Mouse (Mus musculus): ENCODE results near the gene Srr. TPM values are rescaled to one million over a fixed set of nuclear protein-coding genes. Genes with fewer than 3 reads are reported as not detected.

Srr gene
- polyA plus RNA-seq, 1 experiment from 2014 or later = 41.6 TPM

Small RNA genes lying within 50 kb of the gene (microRNA-seq; reads per million reads assigned to microRNA genes)
- gene Mir6926 = 0.66 reads per million

Other genes with a start within 250 kb of the Srr start
- gene Pafah1b1, start 201.3 kb downstream of the Srr start, polyA plus RNA-seq (2015; fragmentation: Nextera tagmentation; extraction: Ambion mirVana) = 58.3 and 59.8 TPM in 2 replicates
- gene Mettl16, start 155.1 kb downstream of the Srr start, polyA plus RNA-seq (2015; fragmentation: Nextera tagmentation; extraction: Ambion mirVana) = 54.3 and 55.5 TPM in 2 replicates
- gene Mnt, start 95.0 kb downstream of the Srr start, polyA plus RNA-seq (2015; fragmentation: Nextera tagmentation; extraction: Ambion mirVana) = 10.0 and 10.1 TPM in 2 replicates
- 14.3 and 14.6 TPM in 2 replicates for gene Sgsm2, start 28.9 kb downstream of the Srr start, polyA plus RNA-seq (2015; fragmentation: Nextera tagmentation; extraction: Ambion mirVana)
- gene Tsr1, start 27.9 kb downstream of the Srr start, polyA plus RNA-seq (2015; fragmentation: Nextera tagmentation; extraction: Ambion mirVana) = 34.4 and 34.5 TPM in 2 replicates
- 18.4 and 19.0 TPM in 2 replicates for gene Smg6, start 125 bp downstream of the Srr start, polyA plus RNA-seq (2015; fragmentation: Nextera tagmentation; extraction: Ambion mirVana)
- 2.1 and 2.2 TPM in 2 replicates for gene Hic1, start 243.6 kb upstream of the Srr start, polyA plus RNA-seq (2015; fragmentation: Nextera tagmentation; extraction: Ambion mirVana)

All from forebrain, embryonic 15.5 days (tissue).